Mouse (Mus musculus) thymus, postnatal 0 days (tissue): ENCODE measurements around the gene Mobp. TPM values are rescaled to one million over a fixed set of nuclear protein-coding genes. Genes with fewer than 3 reads are reported as not detected.
"Not testable (repeated sequence)": the region's sequence is repeated elsewhere in the genome, so short reads cannot be mapped to it uniquely, and the experiment has no call there.

ENCODE experiments used
- DNase-seq: peaks from one replicate; pipeline ENCODE4 v3.0.0-alpha.2; 2015; ENCODE audit warnings: low spot score
- polyA plus RNA-seq: library from polyadenylated mRNA; unstranded; fragments of >200 nt; fragmentation: Nextera tagmentation; extraction: Ambion mirVana; gene quantifications from 2 replicates; pipeline ENCODE4 v1.2.1, GENCODE M21; 2015

The Mobp gene
- polyA plus RNA-seq, result not detected in 2 replicates

DNA sequence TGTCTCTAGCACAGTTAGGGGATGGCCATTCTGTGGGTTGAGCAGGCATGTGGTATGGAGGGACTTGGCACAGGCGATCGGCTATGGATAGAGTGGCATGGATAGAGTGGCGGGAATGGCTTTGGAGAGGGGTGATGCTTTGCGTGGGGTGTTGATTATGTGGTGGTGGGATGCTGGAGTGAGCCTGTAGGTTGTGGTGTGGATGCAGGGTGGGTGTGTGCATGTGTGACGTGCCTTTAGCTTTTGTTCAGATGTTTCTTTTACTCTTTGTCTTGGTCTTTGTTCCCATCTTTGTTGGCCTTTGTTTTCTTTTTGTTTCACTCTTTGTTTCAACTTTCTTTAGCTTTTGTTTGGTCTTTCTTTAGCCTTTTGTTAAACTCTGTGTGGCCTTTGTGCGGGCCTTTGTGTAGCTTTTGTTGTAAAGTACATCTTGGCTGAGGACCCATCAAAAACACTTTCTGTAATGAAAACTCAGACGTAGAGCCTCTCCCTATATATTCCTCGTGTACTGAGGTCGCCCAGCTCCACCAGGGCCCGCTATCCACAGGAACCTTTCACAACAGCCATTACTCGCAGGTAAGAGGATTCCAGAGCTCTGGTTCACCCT is at the start of gene Mobp:
Gene Mobp (plus strand): TSS at position 486 of the 607 bp plus-strand sequence.
- DNase-seq, result no peak

DNA sequence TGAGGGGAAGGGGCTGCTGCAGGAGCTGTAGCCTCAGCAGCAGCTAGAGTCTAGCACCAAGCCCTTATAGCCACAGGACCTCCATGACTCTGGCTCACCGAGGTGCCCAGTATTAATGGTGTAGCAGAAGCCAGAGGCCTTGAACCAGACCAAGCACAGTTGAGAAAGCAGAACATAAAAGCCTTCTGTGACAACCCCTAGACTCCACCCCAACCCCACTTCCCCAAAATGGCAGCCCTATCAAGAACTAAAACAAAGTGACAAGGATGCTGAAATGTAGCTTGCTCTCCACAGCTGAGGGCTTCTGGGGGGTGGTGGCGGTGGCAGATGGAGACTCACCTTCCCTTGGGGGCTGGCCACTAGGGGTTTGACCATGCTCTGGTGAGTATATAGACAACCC is 48.3 kb upstream of the Mobp start:
- DNase-seq, result no peak

DNA sequence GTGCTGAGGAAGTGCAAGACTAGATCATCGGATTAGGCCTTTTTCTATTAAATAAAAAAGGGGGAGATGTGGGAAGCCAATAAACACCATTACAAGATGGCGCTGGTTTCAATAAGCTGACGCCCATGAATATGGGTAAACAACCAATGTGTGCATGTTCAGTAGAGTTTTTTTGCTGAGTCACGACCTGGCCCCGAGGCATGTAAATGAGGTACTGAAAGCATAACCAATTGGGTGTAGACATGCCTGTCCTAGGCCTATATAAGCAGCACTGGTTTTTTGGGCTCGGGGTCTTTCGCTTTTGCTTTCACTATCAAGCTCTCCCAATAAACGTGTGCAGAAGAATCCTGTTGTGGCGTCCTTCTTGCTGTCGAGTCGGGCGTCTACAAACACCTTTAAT is 40.6 kb upstream of the Mobp start:
- not testable (repeated sequence) for DNase-seq

DNA sequence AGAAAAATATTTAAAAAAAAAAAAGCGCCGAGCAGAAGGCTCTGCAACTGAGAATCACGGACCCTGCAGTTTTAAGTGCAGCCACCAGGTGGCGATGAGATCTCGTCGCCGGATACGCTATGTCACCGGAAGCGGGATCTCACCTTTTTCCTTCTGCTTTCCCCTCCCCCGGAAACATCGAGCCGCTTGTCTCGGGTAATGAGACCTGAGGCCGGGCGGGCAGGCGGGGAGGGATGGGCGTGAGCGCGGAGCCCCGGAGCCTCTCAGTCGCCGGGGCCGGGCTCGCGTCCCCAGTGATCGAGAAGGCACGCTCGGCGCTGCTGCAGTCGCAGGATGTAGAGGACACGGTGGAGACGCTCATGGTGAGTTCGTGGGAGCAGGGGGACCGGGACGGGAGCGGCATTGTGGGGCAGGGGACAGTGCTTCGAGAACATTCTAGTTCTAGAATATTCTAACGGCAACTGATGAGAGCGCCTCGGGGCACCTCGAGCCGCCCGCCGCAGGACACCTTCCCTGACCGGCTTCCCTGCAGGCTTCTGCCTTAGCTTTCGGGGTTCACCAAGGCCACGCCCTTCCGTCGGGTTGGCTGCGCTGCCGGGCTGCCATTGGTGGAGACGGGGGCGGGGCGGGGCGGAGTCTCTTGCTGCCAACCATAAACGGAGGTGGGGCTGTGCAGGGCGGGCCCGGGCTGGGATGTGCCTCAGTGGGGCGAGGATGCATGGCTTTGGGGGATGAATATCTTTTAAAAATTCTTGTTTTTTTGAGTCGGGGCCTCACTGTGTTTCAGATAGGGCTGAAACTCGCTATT is 39.1 kb upstream of the Mobp start, which contains the start of gene Slc25a38:
Gene Slc25a38 (plus strand): TSS at position 164 of the 808 bp plus-strand sequence.
- DNase-seq, result peak; percentile 93

- no peak for DNase-seq
Observed at GRCm38 (mm10) chr9:120111156-120111945, 38.2 kb upstream of the Mobp start.

DNA sequence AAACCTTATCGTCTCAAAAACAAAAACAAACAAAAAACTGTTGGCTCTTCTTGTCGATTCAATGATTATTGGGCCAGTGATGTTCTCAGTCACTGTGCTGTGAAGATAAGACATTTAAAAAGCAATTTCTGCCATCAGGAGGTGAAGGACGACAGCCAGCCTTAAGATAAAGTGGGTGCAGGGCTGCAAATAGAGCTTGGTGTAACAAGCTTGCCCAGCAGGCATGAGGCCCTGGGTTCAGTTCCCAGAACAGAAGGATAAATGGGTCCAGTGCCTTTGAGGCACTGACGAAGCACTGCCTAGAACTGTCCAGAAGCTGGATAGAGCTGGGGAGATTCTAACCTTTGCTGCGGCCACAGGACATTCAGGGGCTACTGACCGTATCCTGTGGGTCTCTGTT is 37.0 kb upstream of the Mobp start:
- DNase-seq, result no peak

DNA sequence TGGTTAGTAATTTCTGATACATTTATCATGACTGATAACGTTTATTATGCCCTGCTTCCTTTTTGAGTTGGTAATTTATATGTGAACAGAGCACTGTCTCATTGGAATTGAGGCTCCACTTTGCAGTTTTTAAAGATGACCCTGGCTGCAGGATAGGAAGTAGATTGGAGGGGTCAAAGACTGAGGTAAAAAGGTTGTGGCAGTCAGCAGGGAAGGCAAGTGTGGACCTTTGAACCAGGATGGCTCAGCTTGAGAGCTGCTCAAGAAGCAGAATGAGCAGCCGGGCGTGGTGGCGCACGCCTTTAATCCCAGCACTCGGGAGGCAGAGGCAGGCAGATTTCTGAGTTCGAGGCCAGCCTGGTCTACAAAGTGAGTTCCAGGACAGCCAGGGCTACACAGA is 36.1 kb upstream of the Mobp start:
- DNase-seq, result no peak

DNA sequence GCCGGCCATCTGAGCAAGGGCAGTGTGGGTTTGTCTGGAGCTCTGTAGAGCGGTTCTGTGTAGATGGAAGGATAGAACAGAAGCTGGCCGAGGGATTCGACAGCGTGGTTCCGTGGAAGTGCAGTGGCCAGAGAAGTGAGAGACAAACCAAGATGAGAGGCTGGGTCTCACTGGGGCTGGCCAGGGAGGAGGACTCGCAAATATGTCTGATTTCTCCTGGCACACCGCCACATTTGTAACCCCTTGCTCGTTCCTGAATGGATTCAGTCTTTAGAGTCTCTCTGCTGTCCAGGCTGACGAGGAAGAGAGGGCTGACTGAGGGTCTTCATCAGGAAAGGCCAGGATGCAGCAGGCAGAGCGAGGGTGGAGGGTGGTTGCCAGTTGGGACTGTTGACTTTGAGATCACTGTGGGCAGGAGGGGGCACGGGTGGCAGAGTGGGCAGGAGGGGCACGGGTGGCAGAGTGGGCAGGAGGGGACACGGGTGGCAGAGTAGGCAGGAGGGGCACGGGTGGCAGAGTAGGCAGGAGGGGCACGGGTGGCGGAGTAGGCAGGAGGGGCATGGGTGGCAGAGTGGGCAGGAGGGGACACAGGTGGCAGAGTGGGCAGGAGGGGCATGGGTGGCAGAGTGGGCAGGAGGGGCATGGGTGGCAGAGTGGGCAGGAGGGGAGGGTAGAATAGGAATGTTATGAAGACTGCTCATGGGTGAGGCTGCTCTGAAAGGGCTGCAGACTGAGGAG is 35.3 kb upstream of the Mobp start:
- no peak for DNase-seq

GRCm38 (mm10) chr9:120114789-120115151 is 34.7 kb upstream of the Mobp start:
- DNase-seq, result no peak

DNA sequence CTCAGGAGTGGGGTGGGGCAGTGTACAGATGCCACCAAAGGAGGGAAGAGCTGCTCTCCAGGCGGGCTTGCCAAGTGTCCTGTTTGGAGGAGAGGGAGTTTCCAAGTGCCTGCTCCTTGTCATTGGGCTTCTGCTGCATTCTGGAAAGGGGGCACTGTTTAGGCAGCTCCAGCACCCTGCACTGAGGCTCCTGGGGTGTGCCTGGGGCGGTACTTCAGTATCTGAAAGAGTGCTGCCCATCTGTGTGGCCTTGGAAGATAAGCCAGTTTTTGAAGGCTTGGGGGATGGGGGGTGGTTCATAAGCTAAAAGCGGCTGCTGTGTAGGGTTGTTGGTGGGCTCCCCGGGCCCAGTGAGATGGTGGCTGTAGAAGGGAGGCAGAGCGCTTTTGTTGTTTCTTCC is 33.9 kb upstream of the Mobp start:
- DNase-seq, result no peak

DNA sequence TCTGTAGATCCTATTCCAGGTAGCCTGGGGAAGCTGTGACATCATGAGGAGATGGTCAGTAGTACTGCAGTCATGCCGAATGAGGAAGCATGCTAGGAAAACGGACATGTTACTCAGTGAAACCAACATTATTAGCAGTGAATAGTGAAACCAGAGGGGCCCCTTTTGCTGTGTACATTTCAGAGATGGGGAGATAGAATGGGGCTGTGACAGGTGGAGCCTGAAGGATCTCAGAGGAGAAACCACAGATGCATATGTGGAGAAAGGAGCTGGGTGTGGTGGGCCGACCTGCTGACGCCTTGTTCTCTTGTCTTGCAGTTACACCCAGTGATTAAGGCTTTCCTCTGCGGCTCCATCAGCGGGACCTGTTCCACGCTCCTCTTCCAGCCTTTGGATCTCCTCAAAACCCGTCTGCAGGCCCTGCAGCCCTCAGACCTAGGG is 33.3 kb upstream of the Mobp start:
- DNase-seq, result no peak

DNA sequence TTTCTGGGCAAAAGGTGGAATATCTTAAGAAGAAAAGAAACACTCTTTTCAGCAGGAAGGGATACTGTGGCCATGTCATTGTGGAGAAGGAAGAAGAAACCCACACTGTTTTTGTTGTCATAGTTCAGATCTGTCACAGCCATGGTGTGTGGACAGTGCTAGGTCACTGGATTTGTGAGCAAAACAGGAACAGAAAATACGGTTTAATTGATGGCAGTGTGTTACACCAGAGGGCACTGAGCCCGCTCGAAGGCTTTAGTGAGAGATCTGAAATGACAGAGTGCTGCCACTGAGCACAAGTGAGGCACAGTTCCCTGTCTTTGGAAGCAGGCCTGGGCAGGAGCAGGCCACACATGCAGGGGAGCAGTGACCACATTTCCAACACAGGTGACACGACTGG is 31.3 kb upstream of the Mobp start:
- no peak for DNase-seq

GRCm38 (mm10) chr9:120120503-120120902 is 29.0 kb upstream of the Mobp start:
- no peak for DNase-seq

DNA sequence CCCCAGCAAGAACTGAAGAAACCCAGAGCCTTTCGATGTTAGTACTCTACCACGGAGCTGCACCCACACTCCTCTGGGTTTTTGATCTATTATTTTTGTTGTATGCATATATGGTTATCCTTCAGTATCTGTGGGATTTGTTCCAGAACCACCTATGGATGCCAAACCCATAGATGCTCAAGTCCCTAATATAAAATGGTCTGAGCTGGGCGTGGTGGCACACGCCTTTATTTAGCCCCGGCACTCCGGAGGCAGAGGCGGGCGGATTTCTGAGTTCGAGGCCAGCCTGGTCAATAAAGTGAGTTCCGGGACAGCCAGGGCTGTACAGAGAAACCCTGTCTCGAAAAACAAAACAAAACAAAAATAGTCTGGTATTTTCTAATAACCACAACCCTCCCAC is 22.6 kb upstream of the Mobp start:
- DNase-seq, result no peak

GRCm38 (mm10) chr9:120127538-120128251 is 21.8 kb upstream of the Mobp start, which contains the start of gene Rpsa:
Gene Rpsa (plus strand): TSS chr9:120127689.
- peak; percentile 99 for DNase-seq

DNA sequence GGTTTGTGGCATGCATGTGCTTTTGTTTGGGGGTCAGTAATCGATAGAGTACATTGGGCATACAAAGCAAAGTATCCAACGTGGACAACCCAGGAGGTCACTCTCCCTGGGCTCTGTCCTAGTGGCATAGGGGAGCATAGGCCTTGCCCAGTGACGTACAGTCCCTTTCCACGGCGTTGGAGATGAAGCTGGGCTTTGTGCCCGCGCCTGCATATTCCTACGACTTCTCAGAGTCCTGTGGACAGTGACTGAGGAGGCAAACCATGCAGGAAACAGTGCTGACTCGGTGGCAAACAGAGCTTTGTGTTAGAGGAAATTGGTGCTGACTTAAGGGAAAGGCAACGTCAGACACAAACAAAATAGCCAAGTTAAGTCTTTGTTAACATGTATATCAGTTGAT is 20.2 kb upstream of the Mobp start:
- no peak for DNase-seq

- no peak for DNase-seq
Observed at GRCm38 (mm10) chr9:120131784-120132288, 17.7 kb upstream of the Mobp start.

GRCm38 (mm10) chr9:120132980-120133754 is 16.3 kb upstream of the Mobp start:
- DNase-seq, result no peak

GRCm38 (mm10) chr9:120133755-120134475 is 15.6 kb upstream of the Mobp start:
- DNase-seq, result no peak
